Mouse (Mus musculus): ENCODE data around the gene Tgfbr2.

Gene Tgfbr2

GRCm38 (mm10) chr9:116114339-116114738, 60.8 kb downstream of the Tgfbr2 start:
- DNase-seq (ENCODE audit: low spot score), result no peak

GRCm38 (mm10) chr9:116111149-116111970, 63.8 kb downstream of the Tgfbr2 start:
- no peak for DNase-seq (ENCODE audit: low spot score)

- DNase-seq (ENCODE audit: low spot score), result no peak
These were observed 66.4 kb downstream of the Tgfbr2 start for GRCm38 (mm10) chr9:116108729-116109128.

- no peak for DNase-seq (ENCODE audit: low spot score)
These were observed 70.4 kb downstream of the Tgfbr2 start for GRCm38 (mm10) chr9:116104770-116105169.

- no peak for DNase-seq (ENCODE audit: low spot score)
These were observed 73.3 kb downstream of the Tgfbr2 start for GRCm38 (mm10) chr9:116101842-116102241.

GRCm38 (mm10) chr9:116100015-116100414, 75.1 kb downstream of the Tgfbr2 start:
- no peak for DNase-seq (ENCODE audit: low spot score)

- DNase-seq (ENCODE audit: low spot score), result no peak
These were observed 75.6 kb downstream of the Tgfbr2 start for GRCm38 (mm10) chr9:116099596-116099993.

- DNase-seq (ENCODE audit: low spot score), result no peak
These were observed 76.2 kb downstream of the Tgfbr2 start for GRCm38 (mm10) chr9:116098724-116099595.

GRCm38 (mm10) chr9:116091921-116092320, 83.2 kb downstream of the Tgfbr2 start:
- DNase-seq (ENCODE audit: low spot score), result peak; percentile 3

GRCm38 (mm10) chr9:116091101-116091841, 83.9 kb downstream of the Tgfbr2 start:
- no peak for DNase-seq (ENCODE audit: low spot score)

GRCm38 (mm10) chr9:116090296-116090695, 84.9 kb downstream of the Tgfbr2 start:
- DNase-seq (ENCODE audit: low spot score), result no peak

GRCm38 (mm10) chr9:116088912-116089311, 86.2 kb downstream of the Tgfbr2 start:
- peak; percentile 3 for DNase-seq (ENCODE audit: low spot score)

- DNase-seq (ENCODE audit: low spot score), result peak; percentile 89
These were observed 87.3 kb downstream of the Tgfbr2 start for GRCm38 (mm10) chr9:116087880-116088279.

GRCm38 (mm10) chr9:116087263-116087662, 87.9 kb downstream of the Tgfbr2 start:
- no peak for DNase-seq (ENCODE audit: low spot score)

- no peak for DNase-seq (ENCODE audit: low spot score)
These were observed 89.2 kb downstream of the Tgfbr2 start for GRCm38 (mm10) chr9:116085999-116086398.

- peak; percentile 14 for DNase-seq (ENCODE audit: low spot score)
These were observed 90.7 kb downstream of the Tgfbr2 start for GRCm38 (mm10) chr9:116084324-116084931.

GRCm38 (mm10) chr9:116083726-116084323, 91.3 kb downstream of the Tgfbr2 start:
- no peak for DNase-seq (ENCODE audit: low spot score)

GRCm38 (mm10) chr9:116083300-116083699, 91.9 kb downstream of the Tgfbr2 start:
- DNase-seq (ENCODE audit: low spot score), result no peak

GRCm38 (mm10) chr9:116081781-116082180, 93.4 kb downstream of the Tgfbr2 start:
- no peak for DNase-seq (ENCODE audit: low spot score)

- no peak for DNase-seq (ENCODE audit: low spot score)
These were observed 97.7 kb downstream of the Tgfbr2 start for GRCm38 (mm10) chr9:116077419-116077818.

- no peak for DNase-seq (ENCODE audit: low spot score)
These were observed 98.2 kb downstream of the Tgfbr2 start for GRCm38 (mm10) chr9:116076946-116077345.
